In the genomic region with DNA sequence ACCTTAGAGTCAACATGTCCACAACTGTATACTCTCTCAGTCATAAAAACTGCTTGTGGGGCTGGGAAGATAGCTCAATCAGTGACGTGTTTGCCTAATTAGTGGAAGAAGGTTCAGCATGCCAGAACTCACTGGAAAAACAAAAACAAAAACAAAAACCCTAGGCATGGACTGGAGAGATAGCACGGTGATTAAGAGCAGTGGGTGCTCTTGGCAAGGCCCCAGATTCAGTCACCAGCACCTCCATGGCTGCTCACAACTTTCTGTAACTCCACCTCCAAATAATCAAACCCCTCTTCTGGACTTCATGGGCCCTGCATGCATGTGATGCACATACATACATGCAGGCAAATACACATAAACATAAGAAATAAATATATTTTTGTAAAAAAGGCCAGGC, we compare ENCODE assay signal across 21 mouse cellular contexts. TPM values are rescaled to one million over a fixed set of nuclear protein-coding genes. Genes with fewer than 3 reads are reported as not detected.
DNase-seq lines count a peak whose midpoint lies in the region; ATAC-seq lines count a peak whose summit lies in the region.
"Had no signal": no experiment of that assay in that cellular context is flagged by ENCODE, and none has a peak within 500 bp of the region (broad histone marks: within the 10 kb centered on the region; RNA-seq: fewer than 3 reads in every experiment).

No protein-coding gene starts in this region.

- H3K9ac ChIP-seq in forebrain, embryonic 13.5 days: no peak overlapping the region
- H3K9ac ChIP-seq in forebrain, embryonic 16.5 days (replicated peaks; ENCODE audit: low read depth, low read length): no peak overlapping the region
- H3K9ac ChIP-seq in neural tube, embryonic 12.5 days: no peak overlapping the region
- H3K9ac ChIP-seq: embryonic facial prominence, embryonic 15.5 days; limb, embryonic 15.5 days; liver, embryonic 15.5 days had no signal

- H3K4me3 ChIP-seq in forebrain, embryonic 13.5 days: no peak overlapping the region
- H3K4me3 ChIP-seq in forebrain, embryonic 16.5 days (replicated peaks; ENCODE audit: low read length): no peak overlapping the region
- no peak overlapping the region for H3K4me3 ChIP-seq in neural tube, embryonic 12.5 days

- no peaks in the 10 kb centered on the region for H3K9me3 ChIP-seq in forebrain, embryonic 13.5 days (replicated peaks)
- no peaks in the 10 kb centered on the region for H3K9me3 ChIP-seq in forebrain, embryonic 16.5 days (ENCODE audit: control insufficient read depth, low read length)
- no peaks in the 10 kb centered on the region for H3K9me3 ChIP-seq in neural tube, embryonic 12.5 days
- H3K9me3 ChIP-seq: embryonic facial prominence, embryonic 15.5 days; limb, embryonic 15.5 days; liver, embryonic 15.5 days had no signal

- DNase-seq in cerebellum, adult 11 months: peak; percentile 26
- DNase-seq in cerebellum, adult 8-10 months: no peak
- no peak for DNase-seq in neural tube, embryonic 10.5 days (ENCODE audit: extremely low spot score, low spot score)
- DNase-seq in frontal cortex, postnatal 36 days (ENCODE audit: low spot score in 2 of 2): no peak
- no peak for DNase-seq in ovary, postnatal 36 days (ENCODE audit: low spot score)
- DNase-seq: adrenal gland, adult 2 months; heart, postnatal 10 days; kidney, adult 2 months; kidney, postnatal 10 days; layer of hippocampus, postnatal 36 days; thymus, postnatal 36 days had no signal

- peaks cover 55% of the 10 kb centered on the region for H3K27me3 ChIP-seq in forebrain, embryonic 13.5 days
- peaks cover 11% of the 10 kb centered on the region for H3K27me3 ChIP-seq in forebrain, embryonic 16.5 days (replicated peaks; ENCODE audit: control insufficient read depth, insufficient read depth, low read length)
- H3K27me3 ChIP-seq in neural tube, embryonic 12.5 days (replicated peaks): peaks cover 38% of the 10 kb centered on the region

- WGBS in forebrain, embryonic 13.5 days: 52% methylated on average over 2 of the region's 2 CpGs
- 50% methylated on average over 2 of the region's 2 CpGs for WGBS in forebrain, embryonic 16.5 days
- WGBS in neural tube, embryonic 12.5 days: 67% methylated on average over 2 of the region's 2 CpGs

- H3K4me2 ChIP-seq in forebrain, embryonic 13.5 days: peak overlapping the region; percentile 90
- no peak overlapping the region for H3K4me2 ChIP-seq in forebrain, embryonic 16.5 days (ENCODE audit: low read length)
- H3K4me2 ChIP-seq in neural tube, embryonic 12.5 days (replicated peaks): peak overlapping the region; percentile 95; the same call in 1 of the 2 replicates

- H3K36me3 ChIP-seq in forebrain, embryonic 13.5 days (ENCODE audit: poor library complexity, severe bottlenecking): no peaks in the 10 kb centered on the region
- no peaks in the 10 kb centered on the region for H3K36me3 ChIP-seq in forebrain, embryonic 16.5 days (ENCODE audit: control insufficient read depth, insufficient read depth)
- H3K36me3 ChIP-seq in neural tube, embryonic 12.5 days: no peaks in the 10 kb centered on the region
- H3K36me3 ChIP-seq: embryonic facial prominence, embryonic 15.5 days; limb, embryonic 15.5 days; liver, embryonic 15.5 days had no signal

- peaks cover 15% of the 10 kb centered on the region for H3K4me1 ChIP-seq in forebrain, embryonic 13.5 days
- peaks cover 13% of the 10 kb centered on the region for H3K4me1 ChIP-seq in forebrain, embryonic 16.5 days (replicated peaks; ENCODE audit: control insufficient read depth, insufficient read depth, low read length)
- H3K4me1 ChIP-seq in neural tube, embryonic 12.5 days: peaks cover 23% of the 10 kb centered on the region

- H3K27ac ChIP-seq in forebrain, embryonic 13.5 days: no peak overlapping the region
- H3K27ac ChIP-seq in forebrain, embryonic 16.5 days (ENCODE audit: low read length): no peak overlapping the region
- H3K27ac ChIP-seq in neural tube, embryonic 12.5 days: no peak overlapping the region
- H3K27ac ChIP-seq: embryonic facial prominence, embryonic 15.5 days; limb, embryonic 15.5 days; liver, embryonic 15.5 days; macrophage had no signal

- no peak for ATAC-seq in forebrain, embryonic 13.5 days
- ATAC-seq in forebrain, embryonic 16.5 days: no peak
- no peak for ATAC-seq in neural tube, embryonic 12.5 days (ENCODE audit: low FRiP score, low read depth)
- ATAC-seq: inflammation-experienced regulatory T-cells, adult 6 months had no signal

RNA-seq across cellular contexts. Expression of gene Cfap99, which starts 0.9 kb away (rescaled TPM):
- 0.08 TPM in 1 of 2 replicates, not detected in the other for polyA plus RNA-seq in forebrain, embryonic 13.5 days (2015; fragmentation: Nextera tagmentation; extraction: Ambion mirVana)
- polyA plus RNA-seq in forebrain, embryonic 16.5 days (2015; fragmentation: Nextera tagmentation; extraction: Ambion mirVana): 0.26 TPM in 1 of 2 replicates, not detected in the other
- not detected in 2 replicates for polyA plus RNA-seq in neural tube, embryonic 12.5 days (2016; fragmentation: Nextera tagmentation; extraction: Ambion mirVana)
- polyA plus RNA-seq: adrenal gland, adult 2 months; inflammation-experienced regulatory T-cells, adult 6 months; limb, embryonic 15.5 days; liver, embryonic 15.5 days; macrophage; neural tube, embryonic 11.5 days; small intestine, adult 2 months had no signal

RNA-seq across cellular contexts. Expression of gene Zfyve28, which starts 1.0 kb away (rescaled TPM):
- 1.8 and 1.9 TPM in 2 replicates for polyA plus RNA-seq in forebrain, embryonic 13.5 days (2015; fragmentation: Nextera tagmentation; extraction: Ambion mirVana)
- 4.4 and 5.2 TPM in 2 replicates for polyA plus RNA-seq in forebrain, embryonic 16.5 days (2015; fragmentation: Nextera tagmentation; extraction: Ambion mirVana)
- polyA plus RNA-seq in neural tube, embryonic 12.5 days (2016; fragmentation: Nextera tagmentation; extraction: Ambion mirVana): 4.5 and 5.2 TPM in 2 replicates

RNA-seq across cellular contexts. Expression of gene Rnf4, which starts 46.8 kb away (rescaled TPM):
- polyA plus RNA-seq in forebrain, embryonic 13.5 days (2015; fragmentation: Nextera tagmentation; extraction: Ambion mirVana): 153 and 162 TPM in 2 replicates
- polyA plus RNA-seq in forebrain, embryonic 16.5 days (2015; fragmentation: Nextera tagmentation; extraction: Ambion mirVana): 150 and 153 TPM in 2 replicates
- polyA plus RNA-seq in neural tube, embryonic 12.5 days (2016; fragmentation: Nextera tagmentation; extraction: Ambion mirVana): 159 TPM in 2 replicates
